Mouse (Mus musculus) hindbrain, embryonic 15.5 days (tissue): ENCODE measurements at regions not wholly inside any gene's neighbourhood (a gene's known extent, or its start where the extent isn't known, plus 50 kb on each side); places are given as distances from the start of the nearest gene placed in this dataset.

Source experiments
- ATAC-seq: fragments of 200-750 bp; cut with Nextera tagmentation; 2 replicates; pipeline ENCODE4 v1.8.0; 2017; ENCODE audit warnings: low read depth, moderate number of reproducible peaks, moderate TSS enrichment; ENCODE audit not compliant: low FRiP score
- H3K27ac ChIP-seq: fragments of 300-500 bp; sonication (generic); replicated peaks from 2 replicates; pipeline ENCODE4 v1.5.1; 2015; ENCODE audit warnings: mild to moderate bottlenecking, inconsistent platforms
- H3K27me3 ChIP-seq: fragments of 300-500 bp; sonication (generic); 2 replicates; pipeline ENCODE4 v1.6.1; 2015; ENCODE audit warnings: control low read depth, inconsistent platforms
- H3K36me3 ChIP-seq: fragments of 300-500 bp; sonication (generic); 2 replicates; pipeline ENCODE4 v1.6.1; 2015; ENCODE audit warnings: control low read depth, inconsistent platforms
- H3K4me1 ChIP-seq: fragments of 300-500 bp; sonication (generic); replicated peaks from 2 replicates; pipeline ENCODE4 v1.6.1; 2015; ENCODE audit warnings: control low read depth, inconsistent platforms
- H3K4me2 ChIP-seq: fragments of 300-500 bp; sonication (generic); 2 replicates; pipeline ENCODE4 v1.6.1; 2015; ENCODE audit warnings: moderate library complexity, mild to moderate bottlenecking, inconsistent platforms
- H3K4me3 ChIP-seq: fragments of 300-500 bp; sonication (generic); 2 replicates; pipeline ENCODE4 v1.5.1; 2015; ENCODE audit warnings: mild to moderate bottlenecking, inconsistent platforms
- H3K9ac ChIP-seq: fragments of 300-500 bp; sonication (generic); 2 replicates; pipeline ENCODE4 v1.6.1; 2015; ENCODE audit warnings: inconsistent platforms
- H3K9me3 ChIP-seq: fragments of 300-500 bp; sonication (generic); 2 replicates; pipeline ENCODE4 v1.6.1; 2016; ENCODE audit warnings: control low read depth, inconsistent platforms
- WGBS: fragments of 180-500 bp; shearing (Covaris S2); methylation state at CpG from one replicate; pipeline ENCODE4 v1.1.7; 2015; 5-methylcytosine and 5-hydroxymethylcytosine counted together

DNA sequence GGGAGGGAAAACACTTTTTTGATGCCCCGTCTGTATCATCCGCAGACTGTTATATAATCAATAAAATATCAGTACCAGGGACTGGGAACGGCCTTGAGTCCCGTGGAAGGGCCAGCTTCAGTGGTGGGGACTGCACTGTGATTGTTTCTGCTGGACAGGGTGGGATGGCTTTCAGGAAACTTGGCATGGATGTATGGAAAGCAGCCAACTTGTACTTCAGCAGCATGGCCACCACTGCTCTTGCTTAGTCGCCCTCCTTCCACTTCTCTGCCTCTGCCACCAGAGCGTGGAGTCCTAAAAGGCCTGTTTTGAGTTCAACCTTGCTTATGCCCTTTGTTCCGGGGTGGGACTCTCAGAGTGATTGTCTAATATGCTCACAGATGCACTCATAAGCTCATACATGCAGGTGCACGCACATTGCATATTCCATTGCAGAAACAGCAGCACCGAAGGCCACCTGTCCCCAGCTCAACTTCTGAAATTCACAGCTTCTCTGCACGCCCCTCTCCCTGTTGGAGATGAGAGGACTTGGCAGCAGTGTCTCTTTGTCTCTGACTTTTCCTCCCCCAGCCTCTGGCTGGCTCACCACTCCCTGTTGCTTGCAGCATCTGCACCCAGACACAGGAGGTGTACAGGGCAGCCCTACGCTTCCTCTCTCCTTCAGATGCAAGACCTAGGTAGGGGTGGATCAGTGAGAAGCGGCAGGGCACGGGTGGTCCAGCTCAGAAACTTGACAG lies 91.0 kb upstream of the Grik3 start:
- Histone ChIP-seq H3K9me3 (no peaks in the 10 kb centered on the region), H3K4me2 (no peak overlapping the region), H3K27me3 (0 out of 2 replicates have a peak, but pooled peaks cover 4% of the 10 kb centered on the region), H3K4me3 (no peak overlapping the region), H3K4me1 (peaks cover 10% of the 10 kb centered on the region; the same call in 1 of the 2 replicates), H3K27ac (peak overlapping the region; percentile 6; the same call in 1 of the 2 replicates), H3K9ac (no peak overlapping the region), H3K36me3 (no peaks in the 10 kb centered on the region)
- WGBS, result 69% methylated on average over 13 of the region's 13 CpGs
- ATAC-seq, result peak; percentile 31; the same call in 1 of the 2 replicates

- 72% methylated on average over 12 of the region's 12 CpGs for WGBS
- Histone ChIP-seq H3K36me3 (no peaks in the 10 kb centered on the region), H3K4me2 (no peak overlapping the region), H3K4me1 (peaks cover 10% of the 10 kb centered on the region; the same call in 1 of the 2 replicates), H3K9me3 (no peaks in the 10 kb centered on the region), H3K27me3 (no peaks in the 10 kb centered on the region), H3K4me3 (no peak overlapping the region), H3K9ac (no peak overlapping the region), H3K27ac (no peak overlapping the region)
- ATAC-seq, result no peak
Measured at GRCm38 (mm10) chr4:125397007-125397461, 93.5 kb upstream of the Grik3 start.

GRCm38 (mm10) chr4:125391269-125391668 lies 99.2 kb upstream of the Grik3 start:
- no peak overlapping the region for H3K9ac ChIP-seq
- 0 out of 2 replicates have a peak, but pooled peaks cover 2% of the 10 kb centered on the region for H3K27me3 ChIP-seq
- 61% methylated on average over 6 of the region's 6 CpGs for WGBS
- no peak for ATAC-seq
- H3K4me1 ChIP-seq, result no peaks in the 10 kb centered on the region
- no peaks in the 10 kb centered on the region for H3K9me3 ChIP-seq
- H3K27ac ChIP-seq, result no peak overlapping the region
- H3K4me3 ChIP-seq, result no peak overlapping the region
- H3K36me3 ChIP-seq, result no peaks in the 10 kb centered on the region
- H3K4me2 ChIP-seq, result no peak overlapping the region

GRCm38 (mm10) chr4:125385811-125386210 lies 104.7 kb upstream of the Grik3 start:
- 0 out of 2 replicates have a peak, but pooled peaks cover 2% of the 10 kb centered on the region for H3K27me3 ChIP-seq
- H3K9ac ChIP-seq, result no peak overlapping the region
- H3K9me3 ChIP-seq, result no peaks in the 10 kb centered on the region
- H3K36me3 ChIP-seq, result no peaks in the 10 kb centered on the region
- H3K4me2 ChIP-seq, result no peak overlapping the region
- H3K4me1 ChIP-seq, result no peaks in the 10 kb centered on the region
- H3K27ac ChIP-seq, result no peak overlapping the region
- H3K4me3 ChIP-seq, result no peak overlapping the region
- WGBS, result 56% methylated on average over 4 of the region's 4 CpGs
- no peak for ATAC-seq

DNA sequence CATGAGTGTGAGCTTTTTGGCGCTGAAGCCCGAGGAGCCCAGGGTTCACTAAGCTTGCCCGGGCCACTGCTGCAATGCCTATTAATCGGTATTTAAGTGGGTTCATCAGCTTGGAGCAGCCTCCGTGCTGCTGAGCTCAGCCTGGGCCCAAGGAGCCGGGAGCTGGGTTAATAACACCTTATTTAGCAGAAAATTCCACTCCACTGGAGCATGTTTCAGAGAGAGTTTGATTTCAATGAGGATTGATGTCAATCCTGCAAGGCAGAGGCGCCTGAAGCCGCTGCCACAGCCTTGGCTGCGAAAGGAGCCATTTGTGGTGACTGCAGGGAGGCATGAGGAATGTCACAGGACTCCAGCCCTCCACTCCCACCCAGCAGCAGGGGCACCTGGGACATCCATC lies 126.5 kb upstream of the Grik3 start:
- peaks cover 12% of the 10 kb centered on the region; the same call in 1 of the 2 replicates for H3K4me1 ChIP-seq
- WGBS, result 43% methylated on average over 9 of the region's 9 CpGs
- peak; percentile 42; the same call in 1 of the 2 replicates for ATAC-seq
- H3K9ac ChIP-seq, result no peak overlapping the region
- H3K27ac ChIP-seq, result no peak overlapping the region; the same call in 1 of the 2 replicates
- no peak overlapping the region for H3K4me3 ChIP-seq
- no peak overlapping the region for H3K4me2 ChIP-seq
- H3K27me3 ChIP-seq, result no peaks in the 10 kb centered on the region
- H3K9me3 ChIP-seq, result no peaks in the 10 kb centered on the region
- H3K36me3 ChIP-seq, result no peaks in the 10 kb centered on the region

DNA sequence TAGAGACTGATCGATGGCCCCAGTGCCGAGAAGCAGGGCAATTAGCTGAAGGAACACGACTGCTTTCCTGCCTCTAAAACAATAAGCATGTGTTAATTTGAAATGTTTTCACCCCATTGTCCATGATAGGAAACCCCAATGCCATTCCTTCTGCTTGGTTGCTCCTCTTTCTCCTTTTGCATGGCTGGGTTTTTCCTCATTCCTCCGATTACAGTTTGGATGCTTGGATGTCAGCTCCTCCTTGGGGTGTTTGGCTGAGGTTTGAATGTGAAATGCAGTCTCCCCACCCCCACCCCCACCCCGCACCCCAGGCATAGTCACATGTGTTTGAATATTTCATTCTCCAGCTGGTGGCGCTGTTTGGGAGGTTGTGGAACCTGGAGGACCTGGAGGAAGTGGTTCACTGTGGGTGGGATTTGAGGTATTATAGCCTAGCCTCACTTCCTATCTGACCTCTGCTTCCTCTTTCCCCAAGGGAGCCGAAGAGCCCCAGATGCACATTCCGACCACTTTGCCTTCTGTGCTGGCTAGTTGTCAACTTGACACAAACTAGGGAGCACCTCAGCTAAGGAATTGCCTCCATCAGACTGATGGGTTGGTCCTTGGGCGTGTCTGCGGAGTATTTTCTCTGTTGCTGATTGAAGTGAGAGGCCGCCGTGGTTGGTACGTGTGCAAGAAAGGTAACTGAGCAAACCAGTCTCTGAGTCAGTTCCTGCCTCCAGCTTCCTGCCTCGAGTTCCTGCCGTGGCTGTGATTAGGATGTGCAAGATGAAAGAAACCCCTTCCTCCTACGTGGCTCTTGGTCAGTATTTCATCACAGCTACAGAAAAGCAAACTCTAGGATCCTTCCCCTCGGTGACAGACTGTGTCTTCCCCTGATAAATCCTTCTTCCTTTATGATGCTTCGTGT lies 128.6 kb upstream of the Grik3 start:
- no peak for ATAC-seq
- Histone ChIP-seq H3K9me3 (no peaks in the 10 kb centered on the region), H3K4me2 (no peak overlapping the region), H3K9ac (no peak overlapping the region), H3K27me3 (no peaks in the 10 kb centered on the region), H3K27ac (no peak overlapping the region), H3K4me3 (no peak overlapping the region), H3K4me1 (peaks cover 12% of the 10 kb centered on the region; the same call in 1 of the 2 replicates), H3K36me3 (no peaks in the 10 kb centered on the region)
- WGBS, result 65% methylated on average over 18 of the region's 18 CpGs

GRCm38 (mm10) chr4:125358356-125358755 lies 132.1 kb upstream of the Grik3 start:
- no peak for ATAC-seq
- no peak overlapping the region for H3K9ac ChIP-seq
- 0 out of 2 replicates have a peak, but pooled peaks cover 3% of the 10 kb centered on the region for H3K27me3 ChIP-seq
- H3K9me3 ChIP-seq, result no peaks in the 10 kb centered on the region
- H3K36me3 ChIP-seq, result no peaks in the 10 kb centered on the region
- 88% methylated on average over 2 of the region's 2 CpGs for WGBS
- H3K4me1 ChIP-seq, result 0 out of 2 replicates have a peak, but pooled peaks cover 2% of the 10 kb centered on the region
- H3K27ac ChIP-seq, result no peak overlapping the region
- H3K4me3 ChIP-seq, result no peak overlapping the region
- no peak overlapping the region for H3K4me2 ChIP-seq

- no peak; the same call in 1 of the 2 replicates for ATAC-seq
- Histone ChIP-seq H3K9ac (no peak overlapping the region), H3K4me3 (no peak overlapping the region), H3K36me3 (no peaks in the 10 kb centered on the region), H3K4me2 (no peak overlapping the region), H3K9me3 (no peaks in the 10 kb centered on the region), H3K4me1 (no peaks in the 10 kb centered on the region), H3K27me3 (0 out of 2 replicates have a peak, but pooled peaks cover 3% of the 10 kb centered on the region), H3K27ac (0 out of 2 replicates have a peak overlapping the region, but pooled peaks have one; percentile 14)
- WGBS, result 51% methylated on average over 8 of the region's 8 CpGs
Measured at GRCm38 (mm10) chr4:125356441-125356840, 134.1 kb upstream of the Grik3 start.

GRCm38 (mm10) chr4:125354742-125355141 lies 135.8 kb upstream of the Grik3 start:
- no peak overlapping the region for H3K9ac ChIP-seq
- 0 out of 2 replicates have a peak, but pooled peaks cover 3% of the 10 kb centered on the region for H3K27me3 ChIP-seq
- no peaks in the 10 kb centered on the region for H3K36me3 ChIP-seq
- no peaks in the 10 kb centered on the region for H3K9me3 ChIP-seq
- ATAC-seq, result no peak
- no peak overlapping the region for H3K4me3 ChIP-seq
- H3K4me2 ChIP-seq, result no peak overlapping the region
- WGBS, result 30% methylated on average over 3 of the region's 3 CpGs
- H3K4me1 ChIP-seq, result no peaks in the 10 kb centered on the region
- no peak overlapping the region for H3K27ac ChIP-seq

DNA sequence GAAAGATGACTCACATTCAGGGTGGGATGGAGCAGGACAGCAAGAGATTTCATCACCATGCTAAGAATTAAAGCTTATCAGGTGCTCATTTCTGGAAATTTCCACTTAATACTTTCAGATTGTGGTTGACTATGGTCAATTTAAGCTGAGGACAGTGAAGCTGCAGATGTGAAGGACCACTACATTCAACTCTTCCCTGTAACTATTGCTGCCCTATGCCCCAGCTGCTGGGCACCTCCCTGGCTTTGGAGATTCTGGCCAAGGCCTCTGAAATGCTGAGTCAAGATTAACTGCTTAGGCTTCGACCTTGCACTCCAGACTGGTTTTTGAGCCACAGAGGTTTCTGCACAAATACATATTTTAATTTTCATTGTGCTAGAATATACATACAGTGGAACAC lies 140.4 kb upstream of the Grik3 start:
- H3K9ac ChIP-seq, result no peak overlapping the region
- WGBS, result 71% methylated on average over 1 of the region's 1 CpGs
- ATAC-seq, result no peak
- H3K36me3 ChIP-seq, result no peaks in the 10 kb centered on the region
- no peak overlapping the region for H3K4me3 ChIP-seq
- H3K4me2 ChIP-seq, result no peak overlapping the region
- no peak overlapping the region for H3K27ac ChIP-seq
- H3K4me1 ChIP-seq, result no peaks in the 10 kb centered on the region
- H3K9me3 ChIP-seq, result no peaks in the 10 kb centered on the region
- H3K27me3 ChIP-seq, result no peaks in the 10 kb centered on the region

DNA sequence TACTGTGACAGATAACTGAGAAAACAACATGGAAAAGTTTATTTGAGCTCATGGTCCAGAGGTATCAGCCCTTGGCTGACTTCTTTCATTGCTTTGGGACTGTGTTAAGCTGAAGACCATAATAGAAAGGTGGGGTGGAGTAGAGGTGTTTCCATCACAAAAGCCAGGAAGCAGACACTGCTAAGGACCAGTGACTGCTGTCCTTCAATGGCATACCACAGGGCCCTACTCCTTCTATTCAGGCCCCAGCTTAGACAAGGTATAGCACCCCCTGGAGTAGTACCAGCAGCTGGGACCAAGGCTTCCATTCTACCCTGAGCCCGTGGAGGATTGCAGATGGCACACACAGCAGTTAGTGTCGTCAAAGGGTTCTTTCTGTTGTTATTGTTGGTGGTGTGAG lies 151.4 kb upstream of the Grik3 start:
- Histone ChIP-seq H3K4me2 (no peak overlapping the region), H3K4me3 (no peak overlapping the region), H3K27ac (no peak overlapping the region), H3K9ac (no peak overlapping the region), H3K36me3 (no peaks in the 10 kb centered on the region), H3K4me1 (no peaks in the 10 kb centered on the region), H3K9me3 (no peaks in the 10 kb centered on the region), H3K27me3 (no peaks in the 10 kb centered on the region)
- ATAC-seq, result no peak
- WGBS, result 69% methylated on average over 2 of the region's 2 CpGs

GRCm38 (mm10) chr4:125328806-125329205 lies 161.7 kb upstream of the Grik3 start:
- WGBS, result 40% methylated on average over 3 of the region's 3 CpGs
- Histone ChIP-seq H3K4me3 (no peak overlapping the region), H3K4me1 (no peaks in the 10 kb centered on the region), H3K9me3 (no peaks in the 10 kb centered on the region), H3K4me2 (no peak overlapping the region), H3K9ac (no peak overlapping the region), H3K27ac (no peak overlapping the region), H3K36me3 (no peaks in the 10 kb centered on the region), H3K27me3 (0 out of 2 replicates have a peak, but pooled peaks cover 2% of the 10 kb centered on the region)
- no peak for ATAC-seq
